Mouse (Mus musculus): Measurements from ENCODE around the gene Snx29.

DNA sequence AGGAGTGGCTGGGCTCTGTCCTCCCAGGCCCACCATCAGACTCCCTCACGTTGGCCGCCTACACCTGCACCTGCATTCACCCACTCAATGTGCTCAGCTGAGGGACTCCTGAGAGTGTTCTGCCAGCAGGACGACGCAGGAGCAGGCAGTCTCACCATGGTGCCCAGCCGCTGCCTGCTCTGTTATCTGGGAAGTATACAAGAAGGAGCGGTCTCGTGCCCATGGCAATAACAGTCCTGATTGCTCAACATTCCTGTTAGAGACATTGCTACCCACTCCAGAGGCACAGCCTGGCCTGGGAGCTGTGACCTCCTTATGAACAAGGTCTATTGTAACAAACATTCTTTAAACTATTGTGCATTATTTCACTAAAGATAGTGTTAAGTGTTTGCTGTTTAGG lies 435.2 kb downstream of the Snx29 start:
- TF ChIP-seq CTCF (conservative IDR thresholded peaks at IDR 0.05; ENCODE audit: low read length) = no peak
- no peak for TF ChIP-seq NANOG (IDR thresholded peaks at IDR 0.05; ENCODE audit: borderline replicate concordance, low read length)
- no peak for TF ChIP-seq POU5F1 (IDR thresholded peaks at IDR 0.05; ENCODE audit: borderline replicate concordance, low read length)

All from E14TG2a.4 (cell line).